Mouse (Mus musculus): Measurements from ENCODE around the gene Fdxr.

DNA sequence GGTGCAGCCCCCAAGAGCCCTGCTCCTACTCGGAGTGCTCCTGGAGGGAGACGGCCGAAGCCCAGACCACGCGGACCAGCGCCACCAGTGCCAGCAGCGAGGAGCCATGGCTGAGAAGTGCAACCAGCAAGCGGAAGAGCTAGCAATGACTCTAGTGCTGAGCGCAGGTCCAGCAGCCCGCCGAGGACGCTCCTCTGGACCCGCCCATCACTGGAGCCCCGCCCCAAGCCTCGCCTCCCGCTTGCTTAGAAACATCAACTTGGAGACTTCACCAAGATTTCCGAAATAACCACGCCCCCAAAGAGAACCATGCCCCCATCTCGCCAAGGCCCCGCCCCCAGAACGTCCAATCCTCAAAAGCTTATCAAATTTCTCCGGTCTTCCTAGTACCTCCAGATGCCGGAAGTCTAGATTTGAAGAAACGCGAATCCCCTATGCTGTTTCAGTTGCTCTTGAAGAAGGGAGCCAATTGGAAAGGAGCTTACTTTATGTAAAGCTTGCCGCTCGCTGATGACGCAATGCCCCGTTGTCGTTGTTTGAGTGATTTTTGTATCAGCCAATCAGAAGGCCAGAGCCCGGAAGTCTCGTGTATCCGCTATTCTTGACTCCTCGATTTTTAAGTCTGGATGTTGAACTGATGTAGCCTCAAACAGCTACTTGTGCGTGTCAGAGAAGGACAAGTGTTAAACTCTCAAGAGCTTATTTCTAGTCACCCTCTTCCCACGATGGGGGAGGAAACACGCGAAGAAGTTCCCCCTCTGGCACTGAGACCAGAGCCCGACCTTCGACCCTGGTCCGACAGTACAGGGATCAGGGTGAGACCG lies at the start of gene Fdxr:
- TF ChIP-seq CTCF (IDR thresholded peaks at IDR 0.05), result peak; percentile 36; the same call in 1 of the 2 replicates
- peak; percentile 92 for TF ChIP-seq EP300 (IDR thresholded peaks at IDR 0.05)
